Mouse (Mus musculus): ENCODE data around the gene Fen1. TPM values are rescaled to one million over a fixed set of nuclear protein-coding genes. Genes with fewer than 3 reads are reported as not detected.

Gene Fen1
- polyA plus RNA-seq (2016; fragmentation: Nextera tagmentation; extraction: Ambion mirVana), result 188 and 204 TPM in 2 replicates

GRCm38 (mm10) chr19:10203848-10204615, at the start of gene Fen1, which contains the start of gene Tmem258:
Fen1 (minus strand) TSS chr19:10204169.
Tmem258 (plus strand) TSS chr19:10204014.
- Histone ChIP-seq H3K27me3 (ENCODE audit: low read depth, poor library complexity, severe bottlenecking) (no peaks in the 10 kb centered on the region), H3K4me3 (peak within 1 kb of the TSS; percentile 94), H3K4me1 (peaks cover 16% of the 10 kb centered on the region), H3K27ac (peak within 1 kb of the TSS; percentile 93), H3K9me3 (replicated peaks) (no peaks in the 10 kb centered on the region), H3K36me3 (peaks cover 64% of the 10 kb centered on the region)
- WGBS, result under 1% methylated on average over 40 of the region's 40 CpGs
- peak; percentile 94 for DNase-seq (ENCODE audit: low spot score)

GRCm38 (mm10) chr19:10248128-10248527, 44.2 kb upstream of the Fen1 start:
- H3K27me3 ChIP-seq (ENCODE audit: low read depth, poor library complexity, severe bottlenecking), result peaks cover 46% of the 10 kb centered on the region
- no peaks in the 10 kb centered on the region for H3K36me3 ChIP-seq
- H3K27ac ChIP-seq, result peak overlapping the region; percentile 37; the same call in 1 of the 2 replicates
- H3K4me3 ChIP-seq, result 0 out of 2 replicates have a peak overlapping the region, but pooled peaks have one; percentile 1
- no peaks in the 10 kb centered on the region for H3K9me3 ChIP-seq (replicated peaks)
- H3K4me1 ChIP-seq, result peaks cover 46% of the 10 kb centered on the region
- DNase-seq (ENCODE audit: low spot score), result no peak
- WGBS, result 34% methylated on average over 20 of the region's 20 CpGs

- Histone ChIP-seq H3K36me3 (no peaks in the 10 kb centered on the region), H3K27ac (peak overlapping the region; percentile 37; the same call in 1 of the 2 replicates), H3K9me3 (replicated peaks) (no peaks in the 10 kb centered on the region), H3K4me1 (peaks cover 54% of the 10 kb centered on the region), H3K27me3 (ENCODE audit: low read depth, poor library complexity, severe bottlenecking) (peaks cover 46% of the 10 kb centered on the region), H3K4me3 (no peak overlapping the region)
- no peak for DNase-seq (ENCODE audit: low spot score)
- WGBS, result 20% methylated on average over 6 of the region's 6 CpGs
Measured at GRCm38 (mm10) chr19:10247165-10247564, 43.2 kb upstream of the Fen1 start.

GRCm38 (mm10) chr19:10244183-10244582, 40.2 kb upstream of the Fen1 start:
- peaks cover 73% of the 10 kb centered on the region for H3K4me1 ChIP-seq
- DNase-seq (ENCODE audit: low spot score), result peak; percentile 67
- peaks cover 34% of the 10 kb centered on the region for H3K27me3 ChIP-seq (ENCODE audit: low read depth, poor library complexity, severe bottlenecking)
- no peaks in the 10 kb centered on the region for H3K36me3 ChIP-seq
- 14% methylated on average over 3 of the region's 3 CpGs for WGBS
- no peak overlapping the region for H3K4me3 ChIP-seq
- peak overlapping the region; percentile 80 for H3K27ac ChIP-seq
- no peaks in the 10 kb centered on the region for H3K9me3 ChIP-seq (replicated peaks)

GRCm38 (mm10) chr19:10242916-10243315, 38.9 kb upstream of the Fen1 start:
- peak overlapping the region; percentile 80 for H3K27ac ChIP-seq
- DNase-seq (ENCODE audit: low spot score), result peak; percentile 70
- WGBS, result 9% methylated on average over 8 of the region's 8 CpGs

GRCm38 (mm10) chr19:10240654-10241305, 36.8 kb upstream of the Fen1 start, which contains the start of gene Myrf:
Myrf (minus strand) TSS chr19:10240748.
- H3K36me3 ChIP-seq, result no peaks in the 10 kb centered on the region
- H3K4me1 ChIP-seq, result peaks cover 60% of the 10 kb centered on the region
- WGBS, result 7% methylated on average over 43 of the region's 43 CpGs

More at GRCm38 (mm10) chr19:10242916-10243315, 38.9 kb upstream of the Fen1 start:
- no peaks in the 10 kb centered on the region for H3K9me3 ChIP-seq (replicated peaks)
- H3K27me3 ChIP-seq (ENCODE audit: low read depth, poor library complexity, severe bottlenecking), result peaks cover 25% of the 10 kb centered on the region
- H3K4me1 ChIP-seq, result peaks cover 75% of the 10 kb centered on the region
- peak overlapping the region; percentile 10; the same call in 1 of the 2 replicates for H3K4me3 ChIP-seq
- H3K36me3 ChIP-seq, result no peaks in the 10 kb centered on the region

GRCm38 (mm10) chr19:10239975-10240653, 36.1 kb upstream of the Fen1 start:
- DNase-seq (ENCODE audit: low spot score), result no peak
- H3K27ac ChIP-seq, result peak overlapping the region; percentile 89
- peak overlapping the region; percentile 68 for H3K4me3 ChIP-seq
- no peaks in the 10 kb centered on the region for H3K9me3 ChIP-seq (replicated peaks)
- peaks cover 9% of the 10 kb centered on the region; the same call in 1 of the 2 replicates for H3K27me3 ChIP-seq (ENCODE audit: low read depth, poor library complexity, severe bottlenecking)
- peaks cover 60% of the 10 kb centered on the region for H3K4me1 ChIP-seq
- no peaks in the 10 kb centered on the region for H3K36me3 ChIP-seq
- WGBS, result 3% methylated on average over 26 of the region's 26 CpGs

More at GRCm38 (mm10) chr19:10240654-10241305, 36.8 kb upstream of the Fen1 start, which contains the start of gene Myrf:
- H3K9me3 ChIP-seq (replicated peaks), result no peaks in the 10 kb centered on the region
- peak; percentile 92 for DNase-seq (ENCODE audit: low spot score)
- H3K27ac ChIP-seq, result peak within 1 kb of the TSS; percentile 89
- peak within 1 kb of the TSS; percentile 68 for H3K4me3 ChIP-seq
- peaks cover 10% of the 10 kb centered on the region; the same call in 1 of the 2 replicates for H3K27me3 ChIP-seq (ENCODE audit: low read depth, poor library complexity, severe bottlenecking)

GRCm38 (mm10) chr19:10239419-10239818, 35.5 kb upstream of the Fen1 start:
- DNase-seq (ENCODE audit: low spot score), result no peak
- 32% methylated on average over 2 of the region's 2 CpGs for WGBS
- H3K36me3 ChIP-seq, result no peaks in the 10 kb centered on the region
- H3K27me3 ChIP-seq (ENCODE audit: low read depth, poor library complexity, severe bottlenecking), result peaks cover 9% of the 10 kb centered on the region; the same call in 1 of the 2 replicates
- peak overlapping the region; percentile 89 for H3K27ac ChIP-seq
- H3K9me3 ChIP-seq (replicated peaks), result no peaks in the 10 kb centered on the region
- H3K4me3 ChIP-seq, result peak overlapping the region; percentile 68
- H3K4me1 ChIP-seq, result peaks cover 57% of the 10 kb centered on the region

- H3K4me1 ChIP-seq, result peaks cover 48% of the 10 kb centered on the region
- WGBS, result 43% methylated on average over 3 of the region's 3 CpGs
- H3K9me3 ChIP-seq (replicated peaks), result no peaks in the 10 kb centered on the region
- no peaks in the 10 kb centered on the region for H3K36me3 ChIP-seq
- H3K27me3 ChIP-seq (ENCODE audit: low read depth, poor library complexity, severe bottlenecking), result peaks cover 9% of the 10 kb centered on the region; the same call in 1 of the 2 replicates
- no peak for DNase-seq (ENCODE audit: low spot score)
- H3K27ac ChIP-seq, result peak overlapping the region; percentile 65
- peak overlapping the region; percentile 24; the same call in 1 of the 2 replicates for H3K4me3 ChIP-seq
Measured at GRCm38 (mm10) chr19:10238477-10238876, 34.5 kb upstream of the Fen1 start.

GRCm38 (mm10) chr19:10235784-10236565, 32.0 kb upstream of the Fen1 start:
- peaks cover 12% of the 10 kb centered on the region; the same call in 1 of the 2 replicates for H3K27me3 ChIP-seq (ENCODE audit: low read depth, poor library complexity, severe bottlenecking)
- no peaks in the 10 kb centered on the region for H3K9me3 ChIP-seq (replicated peaks)
- peaks cover 60% of the 10 kb centered on the region for H3K4me1 ChIP-seq
- no peaks in the 10 kb centered on the region for H3K36me3 ChIP-seq
- no peak overlapping the region for H3K27ac ChIP-seq
- 85% methylated on average over 9 of the region's 9 CpGs for WGBS
- no peak overlapping the region for H3K4me3 ChIP-seq
- DNase-seq (ENCODE audit: low spot score), result no peak

- Histone ChIP-seq H3K4me1 (peaks cover 53% of the 10 kb centered on the region), H3K27ac (peak overlapping the region; percentile 79), H3K27me3 (ENCODE audit: low read depth, poor library complexity, severe bottlenecking) (0 out of 2 replicates have a peak, but pooled peaks cover 4% of the 10 kb centered on the region), H3K9me3 (replicated peaks) (no peaks in the 10 kb centered on the region), H3K36me3 (peaks cover 9% of the 10 kb centered on the region), H3K4me3 (0 out of 2 replicates have a peak overlapping the region, but pooled peaks have one; percentile 11)
- 18% methylated on average over 9 of the region's 9 CpGs for WGBS
- peak; percentile 53 for DNase-seq (ENCODE audit: low spot score)
Measured at GRCm38 (mm10) chr19:10232327-10233017, 28.5 kb upstream of the Fen1 start.
